Mouse (Mus musculus) neural tube, embryonic 11.5 days (tissue): Measurements from ENCODE around the gene Ildr1. TPM values are rescaled to one million over a fixed set of nuclear protein-coding genes. Genes with fewer than 3 reads are reported as not detected.

Experiments
- ATAC-seq: fragments of 200-750 bp; cut with Nextera tagmentation; 2 replicates; pipeline ENCODE4 v1.8.0; 2017; ENCODE audit warnings: moderate number of reproducible peaks, mild to moderate bottlenecking, moderate TSS enrichment, moderate library complexity; ENCODE audit not compliant: insufficient read depth, low FRiP score, low TSS enrichment
- DNase-seq: peaks from one replicate; pipeline ENCODE4 v3.0.0-alpha.2; 2015; ENCODE audit warnings: low spot score
- H3K27ac ChIP-seq: fragments of 300-500 bp; sonication (generic); 2 replicates; pipeline ENCODE4 v1.5.1; 2014; ENCODE audit warnings: low read depth, mild to moderate bottlenecking, low read length
- H3K27me3 ChIP-seq: fragments of 300-500 bp; sonication (generic); 2 replicates; pipeline ENCODE4 v1.6.1; 2014; ENCODE audit warnings: mild to moderate bottlenecking, low read length, mixed read lengths; ENCODE audit not compliant: control insufficient read depth, insufficient read depth
- H3K36me3 ChIP-seq: fragments of 300-500 bp; sonication (generic); 2 replicates; pipeline ENCODE4 v1.6.1; 2014; ENCODE audit warnings: mild to moderate bottlenecking, low read length, moderate library complexity, mixed read lengths; ENCODE audit not compliant: control insufficient read depth, insufficient read depth
- H3K4me1 ChIP-seq: fragments of 300-500 bp; sonication (generic); 2 replicates; pipeline ENCODE4 v1.6.1; 2014; ENCODE audit warnings: low read length, mixed read lengths; ENCODE audit not compliant: control insufficient read depth, insufficient read depth
- H3K4me2 ChIP-seq: fragments of 300-500 bp; sonication (generic); 2 replicates; pipeline ENCODE4 v1.6.1; 2014; ENCODE audit warnings: low read depth, mild to moderate bottlenecking, moderate library complexity
- H3K4me3 ChIP-seq: fragments of 300-500 bp; sonication (generic); 2 replicates; pipeline ENCODE4 v1.5.1; 2014; ENCODE audit warnings: low read depth, low read length
- H3K9ac ChIP-seq: fragments of 300-500 bp; sonication (generic); 2 replicates; pipeline ENCODE4 v1.6.1; 2014; ENCODE audit warnings: mild to moderate bottlenecking, low read length
- H3K9me3 ChIP-seq: fragments of 300-500 bp; sonication (generic); 2 replicates; pipeline ENCODE4 v1.6.1; 2016; ENCODE audit warnings: low read length; ENCODE audit not compliant: control insufficient read depth
- WGBS: fragments of 180-500 bp; shearing (Covaris S2); extraction: QIAGEN DNeasy Blood & Tissue Kit; methylation state at CpG from one replicate; pipeline ENCODE4 v1.1.7; 2014; 5-methylcytosine and 5-hydroxymethylcytosine counted together
- polyA plus RNA-seq: library from polyadenylated mRNA; unstranded; fragments of >200 nt; fragmentation: Nextera tagmentation; extraction: Ambion mirVana; gene quantifications from 2 replicates; pipeline ENCODE4 v1.2.1, GENCODE M21; 2014

The Ildr1 gene
- polyA plus RNA-seq, 1 experiment from 2014 or later = not detected

GRCm38 (mm10) chr16:36688076-36688475 lies 5.7 kb upstream of the Ildr1 start:
- H3K36me3 ChIP-seq = no peaks in the 10 kb centered on the region
- H3K4me2 ChIP-seq = no peak overlapping the region
- no peaks in the 10 kb centered on the region for H3K9me3 ChIP-seq
- no peaks in the 10 kb centered on the region for H3K27me3 ChIP-seq
- ATAC-seq (no peak), DNase-seq (no peak)
- H3K9ac ChIP-seq = no peak overlapping the region
- no peaks in the 10 kb centered on the region for H3K4me1 ChIP-seq
- no peak overlapping the region for H3K27ac ChIP-seq
- no peak overlapping the region for H3K4me3 ChIP-seq
- 91% methylated on average over 2 of the region's 2 CpGs for WGBS

- no peak for ATAC-seq
- Histone ChIP-seq H3K9ac (no peak overlapping the region), H3K9me3 (no peaks in the 10 kb centered on the region), H3K36me3 (no peaks in the 10 kb centered on the region), H3K4me1 (0 out of 2 replicates have a peak, but pooled peaks cover 3% of the 10 kb centered on the region), H3K4me2 (no peak overlapping the region), H3K4me3 (no peak overlapping the region), H3K27ac (no peak overlapping the region), H3K27me3 (peaks cover 14% of the 10 kb centered on the region)
- DNase-seq = no peak
- WGBS = 76% methylated on average over 3 of the region's 3 CpGs
Observed at GRCm38 (mm10) chr16:36691484-36691883, 2.3 kb upstream of the Ildr1 start.

GRCm38 (mm10) chr16:36694798-36695290 lies 1.1 kb downstream of the Ildr1 start:
- no peak overlapping the region for H3K4me3 ChIP-seq
- WGBS = 69% methylated on average over 9 of the region's 9 CpGs
- 0 out of 2 replicates have a peak, but pooled peaks cover 3% of the 10 kb centered on the region for H3K4me1 ChIP-seq
- DNase-seq (no peak), ATAC-seq (no peak)
- no peak overlapping the region for H3K4me2 ChIP-seq
- no peaks in the 10 kb centered on the region for H3K36me3 ChIP-seq
- peaks cover 14% of the 10 kb centered on the region for H3K27me3 ChIP-seq
- no peak overlapping the region for H3K9ac ChIP-seq
- no peak overlapping the region for H3K27ac ChIP-seq
- H3K9me3 ChIP-seq = no peaks in the 10 kb centered on the region

- WGBS = 85% methylated on average over 8 of the region's 8 CpGs
Observed at GRCm38 (mm10) chr16:36697331-36697730, 3.6 kb downstream of the Ildr1 start.

GRCm38 (mm10) chr16:36700484-36700883 lies 6.7 kb downstream of the Ildr1 start:
- Histone ChIP-seq H3K9me3 (no peaks in the 10 kb centered on the region), H3K4me2 (no peak overlapping the region), H3K27me3 (no peaks in the 10 kb centered on the region), H3K9ac (no peak overlapping the region), H3K36me3 (no peaks in the 10 kb centered on the region), H3K4me1 (no peaks in the 10 kb centered on the region), H3K4me3 (no peak overlapping the region), H3K27ac (no peak overlapping the region)
- DNase-seq (no peak), ATAC-seq (no peak)
- 87% methylated on average over 2 of the region's 2 CpGs for WGBS

More at GRCm38 (mm10) chr16:36697331-36697730, 3.6 kb downstream of the Ildr1 start:
- no peaks in the 10 kb centered on the region for H3K9me3 ChIP-seq
- H3K4me3 ChIP-seq = no peak overlapping the region
- DNase-seq = no peak
- H3K4me2 ChIP-seq = no peak overlapping the region
- no peak overlapping the region for H3K9ac ChIP-seq
- H3K27me3 ChIP-seq = peaks cover 14% of the 10 kb centered on the region
- no peak overlapping the region for H3K27ac ChIP-seq
- H3K4me1 ChIP-seq = 0 out of 2 replicates have a peak, but pooled peaks cover 3% of the 10 kb centered on the region
- no peaks in the 10 kb centered on the region for H3K36me3 ChIP-seq
- no peak for ATAC-seq

GRCm38 (mm10) chr16:36707702-36708423 lies 14.1 kb downstream of the Ildr1 start:
- no peak overlapping the region for H3K4me2 ChIP-seq
- H3K27ac ChIP-seq = no peak overlapping the region
- WGBS = 72% methylated on average over 6 of the region's 6 CpGs
- no peak overlapping the region for H3K4me3 ChIP-seq
- H3K27me3 ChIP-seq = no peaks in the 10 kb centered on the region
- no peaks in the 10 kb centered on the region for H3K4me1 ChIP-seq
- no peak overlapping the region for H3K9ac ChIP-seq
- no peaks in the 10 kb centered on the region for H3K9me3 ChIP-seq
- no peaks in the 10 kb centered on the region for H3K36me3 ChIP-seq
- DNase-seq (no peak), ATAC-seq (no peak)

- H3K27ac ChIP-seq = no peak overlapping the region
- ATAC-seq (no peak), DNase-seq (no peak)
- no peaks in the 10 kb centered on the region for H3K9me3 ChIP-seq
- H3K4me3 ChIP-seq = no peak overlapping the region
- H3K36me3 ChIP-seq = no peaks in the 10 kb centered on the region
- WGBS = 87% methylated on average over 7 of the region's 7 CpGs
- H3K4me2 ChIP-seq = no peak overlapping the region
- no peak overlapping the region for H3K9ac ChIP-seq
- H3K27me3 ChIP-seq = no peaks in the 10 kb centered on the region
- H3K4me1 ChIP-seq = no peaks in the 10 kb centered on the region
Observed at GRCm38 (mm10) chr16:36708751-36709150, 15.0 kb downstream of the Ildr1 start.

- no peak overlapping the region for H3K4me2 ChIP-seq
- H3K27me3 ChIP-seq = no peaks in the 10 kb centered on the region
- no peaks in the 10 kb centered on the region for H3K4me1 ChIP-seq
- DNase-seq (no peak), ATAC-seq (no peak)
- H3K36me3 ChIP-seq = no peaks in the 10 kb centered on the region
- no peak overlapping the region for H3K27ac ChIP-seq
- no peaks in the 10 kb centered on the region for H3K9me3 ChIP-seq
- no peak overlapping the region for H3K9ac ChIP-seq
- 95% methylated on average over 17 of the region's 17 CpGs for WGBS
- H3K4me3 ChIP-seq = no peak overlapping the region
Observed at GRCm38 (mm10) chr16:36709405-36709804, 15.6 kb downstream of the Ildr1 start.

- ATAC-seq (no peak), DNase-seq (no peak)
- H3K9me3 ChIP-seq = no peaks in the 10 kb centered on the region
- H3K27me3 ChIP-seq = no peaks in the 10 kb centered on the region
- 87% methylated on average over 2 of the region's 2 CpGs for WGBS
- no peaks in the 10 kb centered on the region for H3K4me1 ChIP-seq
- no peak overlapping the region for H3K4me3 ChIP-seq
- no peak overlapping the region for H3K4me2 ChIP-seq
- H3K9ac ChIP-seq = no peak overlapping the region
- H3K27ac ChIP-seq = no peak overlapping the region
- no peaks in the 10 kb centered on the region for H3K36me3 ChIP-seq
Observed at GRCm38 (mm10) chr16:36710794-36711193, 17.0 kb downstream of the Ildr1 start.
